Mouse (Mus musculus) olfactory bulb, adult 2 months (tissue): ENCODE measurements around the gene Eif4b.

Source experiments
- CTCF ChIP-seq: fragments of 200-500 bp; IDR thresholded peaks from 2 replicates; pipeline ENCODE4 v1.5.1; 2012; ENCODE audit warnings: low read depth, mild to moderate bottlenecking, low read length, moderate library complexity; ENCODE audit not compliant: insufficient read depth
- POLR2A ChIP-seq: fragments of 200-500 bp; IDR thresholded peaks from 2 replicates; pipeline ENCODE4 v1.6.1; 2012; ENCODE audit warnings: mild to moderate bottlenecking, low read depth, low read length, moderate library complexity; ENCODE audit not compliant: insufficient read depth

GRCm38 (mm10) chr15:102099771-102100160 lies 26.2 kb downstream of the Eif4b start:
- TF ChIP-seq CTCF: no peak
- no peak for TF ChIP-seq POLR2A
